8 mouse cellular contexts compared by ENCODE assay signal in genomic region chr10:18408128-18408527, GRCm38 (mm10).
DNase-seq lines count a peak whose midpoint lies in the region; ATAC-seq lines count a peak whose summit lies in the region.

No protein-coding gene starts in this region.

- peak overlapping the region; percentile 85; the same call in 1 of the 2 replicates for H3K27ac ChIP-seq in kidney, embryonic 16.5 days (ENCODE audit: low read length)
- peak overlapping the region; percentile 81 for H3K27ac ChIP-seq in forebrain, embryonic 12.5 days
- H3K27ac ChIP-seq in limb, embryonic 12.5 days = 0 out of 2 replicates have a peak overlapping the region, but pooled peaks have one; percentile 41
- H3K27ac ChIP-seq in neural tube, embryonic 14.5 days (ENCODE audit: low read depth, low read length) = peak overlapping the region; percentile 60; the same call in 1 of the 2 replicates

- no peaks in the 10 kb centered on the region for H3K27me3 ChIP-seq in kidney, embryonic 16.5 days (ENCODE audit: insufficient read depth, low read length)
- peaks cover 12% of the 10 kb centered on the region for H3K27me3 ChIP-seq in forebrain, embryonic 12.5 days
- H3K27me3 ChIP-seq in limb, embryonic 12.5 days = no peaks in the 10 kb centered on the region
- H3K27me3 ChIP-seq in neural tube, embryonic 14.5 days (ENCODE audit: control insufficient read depth, insufficient read depth, low read length) = no peaks in the 10 kb centered on the region

- no peaks in the 10 kb centered on the region for H3K9me3 ChIP-seq in kidney, embryonic 16.5 days (ENCODE audit: low read length)
- H3K9me3 ChIP-seq in forebrain, embryonic 12.5 days = no peaks in the 10 kb centered on the region
- no peaks in the 10 kb centered on the region for H3K9me3 ChIP-seq in limb, embryonic 12.5 days
- H3K9me3 ChIP-seq in neural tube, embryonic 14.5 days (ENCODE audit: control insufficient read depth, low read length) = no peaks in the 10 kb centered on the region

- H3K36me3 ChIP-seq in kidney, embryonic 16.5 days (ENCODE audit: insufficient read depth, low read length) = no peaks in the 10 kb centered on the region
- H3K36me3 ChIP-seq in forebrain, embryonic 12.5 days (replicated peaks) = no peaks in the 10 kb centered on the region
- no peaks in the 10 kb centered on the region for H3K36me3 ChIP-seq in limb, embryonic 12.5 days
- no peaks in the 10 kb centered on the region for H3K36me3 ChIP-seq in neural tube, embryonic 14.5 days (ENCODE audit: control insufficient read depth, insufficient read depth, low read length)

- H3K4me2 ChIP-seq in kidney, embryonic 16.5 days (replicated peaks; ENCODE audit: low read depth, low read length) = peak overlapping the region; percentile 92
- H3K4me2 ChIP-seq in forebrain, embryonic 12.5 days = peak overlapping the region; percentile 76
- peak overlapping the region; percentile 78 for H3K4me2 ChIP-seq in limb, embryonic 12.5 days
- H3K4me2 ChIP-seq in neural tube, embryonic 14.5 days (ENCODE audit: low read depth, low read length) = peak overlapping the region; percentile 87

- no peak for ATAC-seq in kidney, embryonic 16.5 days (ENCODE audit: low FRiP score, low TSS enrichment)
- no peak; the same call in 1 of the 2 replicates for ATAC-seq in forebrain, embryonic 12.5 days (ENCODE audit: low FRiP score)
- no peak for ATAC-seq in limb, embryonic 12.5 days (ENCODE audit: insufficient number of reproducible peaks, insufficient read depth, low FRiP score, low TSS enrichment, low read depth)
- peak; percentile 42; the same call in 1 of the 2 replicates for ATAC-seq in neural tube, embryonic 14.5 days (ENCODE audit: low read depth)

- peaks cover 44% of the 10 kb centered on the region for H3K4me1 ChIP-seq in kidney, embryonic 16.5 days (ENCODE audit: insufficient read depth, low read length)
- peaks cover 42% of the 10 kb centered on the region for H3K4me1 ChIP-seq in forebrain, embryonic 12.5 days
- peaks cover 35% of the 10 kb centered on the region for H3K4me1 ChIP-seq in limb, embryonic 12.5 days (replicated peaks)
- peaks cover 24% of the 10 kb centered on the region for H3K4me1 ChIP-seq in neural tube, embryonic 14.5 days (ENCODE audit: control insufficient read depth, insufficient read depth, low read length)

- no peak for DNase-seq in kidney, adult 8-10 months
- no peak for DNase-seq in adrenal gland, postnatal 36 days
- no peak for DNase-seq in layer of hippocampus, postnatal 14 days (ENCODE audit: low spot score in 2 of 2)
- DNase-seq in left cerebral cortex, postnatal 36 days (ENCODE audit: low spot score in 2 of 2) = no peak

- H3K9ac ChIP-seq in kidney, embryonic 16.5 days (replicated peaks; ENCODE audit: low read length) = peak overlapping the region; percentile 76
- peak overlapping the region; percentile 69 for H3K9ac ChIP-seq in forebrain, embryonic 12.5 days
- H3K9ac ChIP-seq in limb, embryonic 12.5 days (replicated peaks) = peak overlapping the region; percentile 65
- peak overlapping the region; percentile 74 for H3K9ac ChIP-seq in neural tube, embryonic 14.5 days (replicated peaks; ENCODE audit: low read depth, low read length)

- H3K4me3 ChIP-seq in kidney, embryonic 16.5 days (ENCODE audit: low read length) = peak overlapping the region; percentile 61
- H3K4me3 ChIP-seq in forebrain, embryonic 12.5 days (replicated peaks) = peak overlapping the region; percentile 55
- H3K4me3 ChIP-seq in limb, embryonic 12.5 days (replicated peaks) = peak overlapping the region; percentile 46
- peak overlapping the region; percentile 57 for H3K4me3 ChIP-seq in neural tube, embryonic 14.5 days (ENCODE audit: low read depth, low read length)

- intact Hi-C loops in left cerebral cortex, postnatal 36 days (cut with DNase I) = no loop called here

- WGBS in kidney, embryonic 16.5 days = 6% methylated on average over 11 of the region's 11 CpGs
- 0% methylated on average over 11 of the region's 11 CpGs for WGBS in forebrain, embryonic 12.5 days
- WGBS in limb, embryonic 12.5 days = 13% methylated on average over 11 of the region's 11 CpGs
- WGBS in neural tube, embryonic 14.5 days = 2% methylated on average over 11 of the region's 11 CpGs
